Mouse (Mus musculus) neural tube, embryonic 14.5 days (tissue): Measurements from ENCODE around the gene Gm15217. TPM values are rescaled to one million over a fixed set of nuclear protein-coding genes. Genes with fewer than 3 reads are reported as not detected.

Source experiments
- ATAC-seq: fragments of 200-750 bp; cut with Nextera tagmentation; 2 replicates; pipeline ENCODE4 v1.8.0; 2017; ENCODE audit warnings: low read depth, mild to moderate bottlenecking, moderate TSS enrichment, moderate library complexity
- H3K27ac ChIP-seq: fragments of 300-500 bp; sonication (generic); 2 replicates; pipeline ENCODE4 v1.5.1; 2014; ENCODE audit warnings: low read depth, mild to moderate bottlenecking, control low read depth, low read length, moderate library complexity, mixed read lengths
- H3K27me3 ChIP-seq: fragments of 300-500 bp; sonication (generic); 2 replicates; pipeline ENCODE4 v1.6.1; 2014; ENCODE audit warnings: low read length; ENCODE audit not compliant: control insufficient read depth, insufficient read depth
- H3K36me3 ChIP-seq: fragments of 300-500 bp; sonication (generic); 2 replicates; pipeline ENCODE4 v1.6.1; 2014; ENCODE audit warnings: low read length, mixed read lengths; ENCODE audit not compliant: control insufficient read depth, insufficient read depth
- H3K4me1 ChIP-seq: fragments of 300-500 bp; sonication (generic); 2 replicates; pipeline ENCODE4 v1.6.1; 2014; ENCODE audit warnings: low read length; ENCODE audit not compliant: control insufficient read depth, insufficient read depth
- H3K4me2 ChIP-seq: fragments of 300-500 bp; sonication (generic); 2 replicates; pipeline ENCODE4 v1.6.1; 2014; ENCODE audit warnings: mild to moderate bottlenecking, low read depth, low read length, control low read depth
- H3K4me3 ChIP-seq: fragments of 300-500 bp; sonication (generic); 2 replicates; pipeline ENCODE4 v1.5.1; 2014; ENCODE audit warnings: low read depth, low read length, control low read depth, mixed read lengths
- H3K9ac ChIP-seq: fragments of 300-500 bp; sonication (generic); replicated peaks from 2 replicates; pipeline ENCODE4 v1.6.1; 2014; ENCODE audit warnings: low read depth, mild to moderate bottlenecking, control low read depth, low read length, mixed read lengths
- H3K9me3 ChIP-seq: fragments of 300-500 bp; sonication (generic); 2 replicates; pipeline ENCODE4 v1.6.1; 2016; ENCODE audit warnings: low read length; ENCODE audit not compliant: control insufficient read depth
- WGBS: fragments of 180-500 bp; shearing (Covaris S2); extraction: QIAGEN DNeasy Blood & Tissue Kit; methylation state at CpG from one replicate; pipeline ENCODE4 v1.1.7; 2014; 5-methylcytosine and 5-hydroxymethylcytosine counted together
- polyA plus RNA-seq: library from polyadenylated mRNA; unstranded; fragments of >200 nt; fragmentation: Nextera tagmentation; extraction: Ambion mirVana; gene quantifications from 2 replicates; pipeline ENCODE4 v1.2.1, GENCODE M21; 2014

Gene Gm15217
- polyA plus RNA-seq, 1 experiment from 2014 or later: not detected

DNA sequence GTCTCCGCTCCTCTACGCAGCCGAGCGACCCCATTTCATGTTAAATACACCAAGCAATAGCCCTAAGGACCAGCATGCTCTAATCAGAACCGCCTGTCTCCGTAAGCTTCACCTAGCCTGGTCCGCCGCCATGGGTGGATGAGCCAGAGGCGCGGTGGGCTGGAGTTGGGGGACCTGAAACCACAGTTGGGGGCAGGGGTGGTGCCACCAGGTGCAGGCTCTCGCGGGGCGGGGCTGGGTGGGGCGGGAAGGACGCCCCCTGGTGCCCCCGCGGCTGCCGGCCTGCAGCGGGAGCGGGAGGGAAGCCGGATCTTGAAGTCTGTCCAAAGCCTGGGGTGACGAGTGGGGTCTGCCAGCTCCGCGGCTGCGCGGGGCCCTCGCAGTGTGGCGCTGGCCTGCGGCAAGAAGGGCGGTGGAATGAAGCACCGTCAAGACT, 1.1 kb downstream of the Gm15217 start:
- peaks cover 6% of the 10 kb centered on the region; the same call in 1 of the 2 replicates for H3K4me1 ChIP-seq
- peak overlapping the region; percentile 56 for H3K4me2 ChIP-seq
- peaks cover 34% of the 10 kb centered on the region for H3K27me3 ChIP-seq
- no peak overlapping the region for H3K27ac ChIP-seq
- peak; percentile 52; the same call in 1 of the 2 replicates for ATAC-seq
- 5% methylated on average over 31 of the region's 31 CpGs for WGBS
- H3K9me3 ChIP-seq: no peaks in the 10 kb centered on the region
- H3K4me3 ChIP-seq: peak overlapping the region; percentile 24
- 0 out of 2 replicates have a peak overlapping the region, but pooled peaks have one; percentile 16 for H3K9ac ChIP-seq
- no peaks in the 10 kb centered on the region for H3K36me3 ChIP-seq

DNA sequence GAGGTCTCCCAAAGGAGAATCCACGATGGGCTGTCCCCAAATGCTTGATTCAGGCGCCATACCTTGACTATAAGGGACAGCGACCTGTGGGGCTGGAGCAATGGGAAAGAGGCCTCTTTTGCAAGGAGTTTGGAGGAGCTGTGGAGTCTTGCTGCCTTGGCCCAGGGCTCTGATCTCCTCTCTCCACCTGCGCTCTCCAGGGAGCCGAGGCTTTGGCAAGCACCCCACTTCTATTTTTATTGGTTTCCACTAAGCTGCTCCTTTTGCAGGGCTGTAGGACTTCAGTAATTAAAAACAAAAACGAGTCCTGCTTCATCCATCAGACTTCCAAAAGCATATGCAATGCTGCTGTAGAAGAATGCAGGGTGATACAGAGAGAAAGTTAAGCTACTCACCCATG, 2.2 kb downstream of the Gm15217 start:
- H3K4me2 ChIP-seq: no peak overlapping the region
- peaks cover 43% of the 10 kb centered on the region for H3K27me3 ChIP-seq
- ATAC-seq: no peak
- no peaks in the 10 kb centered on the region for H3K9me3 ChIP-seq
- H3K4me3 ChIP-seq: no peak overlapping the region
- no peak overlapping the region for H3K9ac ChIP-seq
- peaks cover 6% of the 10 kb centered on the region; the same call in 1 of the 2 replicates for H3K4me1 ChIP-seq
- H3K27ac ChIP-seq: no peak overlapping the region
- H3K36me3 ChIP-seq: no peaks in the 10 kb centered on the region
- 38% methylated on average over 6 of the region's 6 CpGs for WGBS

DNA sequence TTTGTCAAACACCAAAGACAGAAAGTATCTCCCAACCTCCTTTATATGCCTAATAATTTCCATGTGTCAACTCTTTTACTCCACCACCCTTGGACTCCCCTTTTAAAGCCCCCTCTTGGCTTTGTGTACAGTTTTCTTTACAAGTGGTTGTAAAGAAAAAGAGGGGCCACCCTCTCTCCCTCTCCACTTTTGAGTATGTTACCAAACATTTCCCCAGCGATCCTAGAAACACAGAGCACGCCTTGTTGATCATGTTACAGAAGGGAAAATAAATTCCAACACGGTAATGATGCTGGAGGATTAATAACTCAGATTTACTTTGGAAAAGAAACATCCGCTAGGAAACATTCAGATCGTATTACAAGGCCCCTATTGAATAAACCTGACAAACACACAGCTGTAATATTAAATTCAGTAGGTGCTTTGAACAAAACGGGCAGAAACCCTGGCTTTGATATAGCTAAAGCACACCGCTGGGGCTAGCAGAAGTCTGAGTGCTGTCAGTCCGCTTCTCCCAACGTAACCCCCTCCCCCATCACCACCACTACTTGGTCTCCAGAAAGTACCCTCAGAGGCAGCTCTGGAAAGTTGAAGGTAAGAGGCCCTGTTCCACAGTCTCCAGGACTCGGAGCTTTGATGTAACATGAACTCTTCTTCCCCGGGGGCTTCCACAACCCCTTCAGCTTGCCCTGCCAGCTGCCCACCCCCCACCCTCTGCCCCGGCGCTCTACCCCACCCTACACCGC, 5.9 kb downstream of the Gm15217 start:
- Histone ChIP-seq H3K4me2 (peak overlapping the region; percentile 89), H3K4me1 (peaks cover 23% of the 10 kb centered on the region; the same call in 1 of the 2 replicates), H3K4me3 (peak overlapping the region; percentile 54), H3K27ac (no peak overlapping the region), H3K9ac (no peak overlapping the region), H3K27me3 (peaks cover 59% of the 10 kb centered on the region), H3K9me3 (no peaks in the 10 kb centered on the region), H3K36me3 (no peaks in the 10 kb centered on the region)
- no peak for ATAC-seq
- WGBS: 10% methylated on average over 14 of the region's 14 CpGs

DNA sequence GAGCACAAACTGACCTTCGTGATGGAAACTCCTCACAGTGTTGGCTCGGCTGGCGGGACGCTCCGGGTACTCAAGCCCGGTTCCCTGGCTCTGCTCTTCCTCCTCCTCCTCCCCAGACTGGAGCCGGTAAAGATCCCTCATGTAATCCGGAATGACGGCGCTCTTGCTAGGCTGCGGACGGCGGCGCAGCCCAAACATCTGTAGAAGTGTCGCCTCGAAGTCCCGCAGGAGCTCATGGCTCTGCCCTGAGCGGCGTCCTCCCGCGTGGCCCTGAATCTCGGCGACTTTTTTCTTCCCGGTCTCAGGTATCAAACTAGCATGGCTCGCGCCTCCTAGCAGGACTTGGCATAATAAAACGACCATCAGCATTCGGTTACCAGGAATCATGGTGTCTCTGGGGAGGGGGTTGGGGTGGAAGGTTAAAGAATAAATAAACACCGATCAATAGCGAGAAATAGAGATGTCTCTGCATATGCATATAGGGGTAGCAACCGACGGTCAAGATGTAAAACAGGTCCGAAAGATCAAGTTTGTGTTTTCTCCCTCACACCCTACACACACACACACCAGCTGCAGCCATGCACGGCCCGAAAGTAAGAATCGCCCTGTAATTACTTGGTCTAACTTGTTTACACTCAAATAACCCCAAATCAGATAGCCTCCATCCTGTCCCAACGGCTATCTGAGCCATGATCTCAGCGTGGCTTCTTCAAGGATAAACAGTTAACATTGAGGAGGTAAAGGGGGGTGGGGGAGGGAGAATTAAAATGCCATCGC, 6.7 kb downstream of the Gm15217 start:
- no peak for ATAC-seq

DNA sequence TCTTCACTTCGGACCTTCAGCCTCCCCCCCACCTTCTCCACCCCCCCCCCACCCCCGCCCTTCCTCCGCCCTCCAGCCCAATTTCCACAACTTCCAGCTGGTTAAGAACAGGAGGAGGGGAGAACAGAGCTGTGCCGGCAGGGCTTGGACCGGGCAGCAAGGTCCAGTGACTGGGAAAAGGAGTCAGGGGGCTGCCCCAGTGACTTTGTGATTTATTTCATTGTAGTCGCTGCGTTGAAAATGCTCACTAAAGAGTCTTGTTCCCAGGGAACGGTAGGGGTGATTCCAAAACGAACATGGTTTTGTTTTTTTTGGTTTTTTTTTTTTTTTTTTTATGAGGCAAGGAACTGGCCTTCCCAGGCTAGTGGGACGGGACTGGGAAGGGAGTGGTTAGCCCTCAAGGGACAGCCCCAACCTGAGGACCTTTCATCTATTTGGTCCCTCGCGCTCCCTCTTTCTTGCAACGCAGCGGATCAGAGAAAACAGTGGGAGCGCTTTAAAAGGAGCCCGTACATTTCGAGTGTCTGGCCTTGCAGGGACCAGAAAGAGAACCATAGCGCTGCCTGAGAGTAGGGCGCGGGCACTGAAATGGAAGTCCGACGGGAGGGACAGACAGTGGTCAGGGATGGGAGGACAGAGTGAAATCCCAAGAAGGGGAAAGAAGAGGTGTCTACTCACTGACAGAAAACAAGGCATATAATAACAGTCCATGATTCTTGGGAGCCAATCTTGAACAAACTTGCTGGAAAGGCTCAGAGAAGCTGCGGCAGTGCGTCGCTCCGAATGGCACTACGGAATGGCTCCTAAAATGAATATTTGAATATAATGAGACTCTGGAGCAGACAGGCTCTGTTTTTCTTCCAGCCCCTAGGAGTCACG, 7.5 kb downstream of the Gm15217 start:
- Histone ChIP-seq H3K36me3 (no peaks in the 10 kb centered on the region), H3K27me3 (peaks cover 47% of the 10 kb centered on the region), H3K4me3 (peak overlapping the region; percentile 54), H3K27ac (no peak overlapping the region), H3K9ac (peak overlapping the region; percentile 44), H3K4me1 (peaks cover 18% of the 10 kb centered on the region; the same call in 1 of the 2 replicates), H3K9me3 (no peaks in the 10 kb centered on the region), H3K4me2 (peak overlapping the region; percentile 89)
- ATAC-seq: peak; percentile 33
- under 1% methylated on average over 28 of the region's 28 CpGs for WGBS

More for the DNA sequence above, 6.7 kb downstream of the Gm15217 start:
- no peak overlapping the region for H3K27ac ChIP-seq
- H3K27me3 ChIP-seq: peaks cover 52% of the 10 kb centered on the region
- peaks cover 18% of the 10 kb centered on the region; the same call in 1 of the 2 replicates for H3K4me1 ChIP-seq
- H3K9me3 ChIP-seq: no peaks in the 10 kb centered on the region
- peak overlapping the region; percentile 54 for H3K4me3 ChIP-seq
- under 1% methylated on average over 39 of the region's 39 CpGs for WGBS
- peak overlapping the region; percentile 89 for H3K4me2 ChIP-seq
- no peak overlapping the region for H3K9ac ChIP-seq
- H3K36me3 ChIP-seq: no peaks in the 10 kb centered on the region

DNA sequence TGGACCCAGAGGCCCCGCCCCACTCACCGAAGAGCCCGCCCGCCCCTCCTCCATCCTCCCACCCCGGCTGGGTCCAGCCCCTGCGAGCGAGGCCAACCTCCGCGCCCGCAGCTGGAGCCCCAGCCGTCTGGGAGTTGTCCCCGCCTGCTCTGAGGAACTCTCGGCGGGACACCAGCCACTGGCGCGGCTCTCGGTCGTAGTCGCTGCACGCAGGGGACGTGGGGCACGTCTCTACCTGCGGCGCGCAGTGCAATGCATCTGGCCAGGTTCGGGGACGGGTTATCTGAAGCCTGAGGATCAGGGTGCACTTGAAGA, 8.1 kb downstream of the Gm15217 start:
- Histone ChIP-seq H3K27me3 (peaks cover 43% of the 10 kb centered on the region), H3K4me1 (peaks cover 18% of the 10 kb centered on the region; the same call in 1 of the 2 replicates), H3K36me3 (no peaks in the 10 kb centered on the region), H3K9me3 (no peaks in the 10 kb centered on the region), H3K4me3 (peak overlapping the region; percentile 54), H3K9ac (peak overlapping the region; percentile 44), H3K27ac (no peak overlapping the region), H3K4me2 (peak overlapping the region; percentile 89)
- peak; percentile 78 for ATAC-seq
- WGBS: under 1% methylated on average over 27 of the region's 27 CpGs

DNA sequence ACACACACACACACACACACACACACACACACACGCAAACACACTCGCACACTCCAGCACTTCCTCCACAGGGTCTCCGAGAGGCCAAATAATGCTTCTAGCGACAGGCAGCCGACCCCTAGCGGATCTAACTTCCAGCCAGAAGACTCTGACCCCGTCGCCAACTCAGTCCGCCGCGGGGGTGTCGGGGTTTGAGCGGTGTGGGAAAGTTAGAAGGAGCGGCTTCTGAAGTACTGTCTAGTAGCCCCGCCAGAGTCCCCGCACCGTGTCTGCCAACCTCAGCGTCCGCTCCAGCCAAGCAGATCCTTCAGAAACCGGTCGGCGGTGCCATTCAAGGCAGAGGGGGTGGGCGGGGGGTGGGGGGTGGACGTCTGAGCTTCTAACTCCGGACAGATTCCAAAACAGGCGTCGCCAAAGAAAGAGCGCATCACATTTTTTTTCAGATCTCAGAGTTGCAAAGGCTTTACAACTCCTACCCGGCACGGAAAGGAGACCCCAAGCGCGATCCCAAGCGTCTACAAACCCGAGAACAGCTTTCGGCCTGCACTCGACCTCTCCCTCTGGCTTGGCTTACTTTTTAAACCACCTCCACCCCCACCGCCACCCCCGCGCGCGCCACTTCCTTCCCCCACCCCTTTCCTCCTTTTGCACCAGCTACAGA, 8.7 kb downstream of the Gm15217 start:
- H3K4me2 ChIP-seq: peak overlapping the region; percentile 89
- H3K4me3 ChIP-seq: peak overlapping the region; percentile 54
- WGBS: 1% methylated on average over 40 of the region's 41 CpGs
- H3K9ac ChIP-seq: peak overlapping the region; percentile 44; the same call in 1 of the 2 replicates
- H3K4me1 ChIP-seq: peaks cover 18% of the 10 kb centered on the region; the same call in 1 of the 2 replicates
- no peaks in the 10 kb centered on the region for H3K9me3 ChIP-seq
- H3K27ac ChIP-seq: no peak overlapping the region
- no peaks in the 10 kb centered on the region for H3K36me3 ChIP-seq
- H3K27me3 ChIP-seq: peaks cover 40% of the 10 kb centered on the region
- peak; percentile 35 for ATAC-seq

DNA sequence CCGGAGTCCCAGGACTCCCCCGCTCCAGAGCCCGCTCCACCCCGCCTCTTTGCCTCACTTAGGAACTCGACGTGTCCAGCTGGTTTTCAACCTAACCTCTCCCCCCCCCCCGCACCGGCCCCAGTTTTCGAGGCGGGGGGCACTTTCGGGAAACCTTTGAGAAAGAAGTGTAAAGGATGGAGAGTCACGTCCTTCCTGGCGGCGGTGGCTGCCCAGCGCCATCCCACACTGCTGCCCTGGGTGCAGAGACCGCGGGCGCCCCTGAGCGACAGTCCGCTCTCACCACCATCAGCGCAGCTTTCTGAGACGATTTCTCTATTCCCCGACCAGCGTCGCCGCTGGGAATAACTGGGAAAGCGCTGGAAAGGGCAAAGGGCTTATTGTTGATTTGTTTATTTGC, 9.4 kb downstream of the Gm15217 start:
- no peak for ATAC-seq
- no peak overlapping the region for H3K9ac ChIP-seq
- WGBS: under 1% methylated on average over 26 of the region's 27 CpGs
- H3K4me1 ChIP-seq: peaks cover 18% of the 10 kb centered on the region; the same call in 1 of the 2 replicates
- no peaks in the 10 kb centered on the region for H3K9me3 ChIP-seq
- H3K27me3 ChIP-seq: peaks cover 39% of the 10 kb centered on the region
- peak overlapping the region; percentile 89 for H3K4me2 ChIP-seq
- H3K4me3 ChIP-seq: peak overlapping the region; percentile 54
- H3K27ac ChIP-seq: no peak overlapping the region
- no peaks in the 10 kb centered on the region for H3K36me3 ChIP-seq
